Mouse (Mus musculus) cerebellum, adult 2 months (tissue): ENCODE results near the gene Pwwp2b.

Experiments
- CTCF ChIP-seq: fragments of 200-500 bp; IDR thresholded peaks from 2 replicates; pipeline ENCODE4 v1.5.1; 2011; ENCODE audit warnings: low read depth, mild to moderate bottlenecking, control low read depth, low read length, moderate library complexity, borderline replicate concordance; ENCODE audit not compliant: insufficient read depth
- POLR2A ChIP-seq: fragments of 200-500 bp; IDR thresholded peaks from 2 replicates; pipeline ENCODE4 v1.6.1; 2011; ENCODE audit warnings: low read length, control low read depth, borderline replicate concordance; ENCODE audit not compliant: insufficient read depth

DNA sequence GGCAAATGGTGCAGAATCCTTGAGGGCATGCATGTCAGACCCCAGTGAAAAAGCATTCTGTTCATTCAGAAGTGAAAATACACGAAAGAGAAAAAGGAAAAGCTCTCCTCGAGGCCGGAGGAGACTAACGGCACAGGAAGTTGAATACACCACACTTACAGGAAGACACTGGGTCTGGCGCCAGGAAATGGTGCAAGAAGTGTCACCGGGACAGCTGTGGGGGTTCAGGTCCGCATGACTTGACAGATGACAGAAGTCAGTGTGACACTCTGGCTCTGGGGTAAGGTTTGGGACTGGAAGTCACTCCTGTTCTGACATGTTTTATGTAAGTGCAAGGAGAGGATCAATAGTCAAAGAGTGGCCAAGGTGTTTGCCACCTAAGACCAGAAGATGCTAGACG lies 23.6 kb upstream of the Pwwp2b start:
- TF ChIP-seq CTCF (no peak), POLR2A (no peak)
